Mouse (Mus musculus) bone marrow macrophage, adult 2 months (primary cell): ENCODE measurements around the gene Slc5a9.

Source experiments
- CTCF ChIP-seq: IDR thresholded peaks from 2 replicates; pipeline ENCODE4 v1.5.1; 2012; ENCODE audit warnings: low read depth, mild to moderate bottlenecking, low read length, moderate library complexity
- POLR2A ChIP-seq: IDR thresholded peaks from 2 replicates; pipeline ENCODE4 v1.6.1; 2012; ENCODE audit warnings: mild to moderate bottlenecking, low read depth, low read length, borderline replicate concordance

DNA sequence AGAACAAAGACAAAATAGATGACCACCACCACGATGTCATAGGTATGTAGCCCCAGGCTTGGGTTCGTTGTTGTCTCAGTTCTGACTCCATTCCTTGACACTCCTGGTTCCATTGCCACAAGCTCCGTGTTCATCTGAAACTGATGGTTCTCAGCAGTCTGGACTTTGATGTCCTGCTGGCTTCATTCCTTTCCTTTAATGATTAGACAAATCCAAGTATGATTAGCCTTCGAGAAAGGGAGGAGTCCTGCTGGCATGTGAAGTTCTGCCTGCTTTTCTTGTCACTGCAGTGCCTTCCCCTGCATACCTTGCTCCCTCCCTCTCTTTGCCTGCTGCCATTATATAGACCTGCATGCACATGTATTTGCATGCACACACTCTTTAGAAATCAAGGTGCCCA, 4.2 kb downstream of the Slc5a9 start:
- TF ChIP-seq CTCF (no peak), POLR2A (no peak)
